Mouse (Mus musculus) heart, embryonic 14.5 days (tissue): Measurements from ENCODE around the gene Parp1. TPM values are rescaled to one million over a fixed set of nuclear protein-coding genes. Genes with fewer than 3 reads are reported as not detected.
"Not testable (repeated sequence)": the region's sequence is repeated elsewhere in the genome, so short reads cannot be mapped to it uniquely, and the experiment has no call there.

Experiments
- ATAC-seq: fragments of 200-750 bp; cut with Nextera tagmentation; 2 replicates; pipeline ENCODE4 v1.8.0; 2017; ENCODE audit warnings: low read depth, moderate TSS enrichment; ENCODE audit not compliant: insufficient number of reproducible peaks, insufficient read depth, low FRiP score
- H3K27ac ChIP-seq, 2 experiments: fragments of 200-500 bp in 1 of 2; fragments of 300-500 bp in 1 of 2; sonication (generic) in 1 of 2; replicated peaks in 1 of 2; 2 replicates each; pipeline ENCODE4 v1.5.1; 2012 to 2014; ENCODE audit warnings: low read depth in 2 of 2, low read length in 2 of 2, control low read depth in 1 of 2, mild to moderate bottlenecking in 1 of 2, mixed read lengths in 1 of 2; ENCODE audit not compliant: control insufficient read depth in 1 of 2, insufficient read depth in 1 of 2
- H3K27me3 ChIP-seq: fragments of 300-500 bp; sonication (generic); 2 replicates; pipeline ENCODE4 v1.6.1; 2014; ENCODE audit warnings: mild to moderate bottlenecking, low read length, control low read depth; ENCODE audit not compliant: control insufficient read depth, insufficient read depth
- H3K36me3 ChIP-seq: fragments of 300-500 bp; sonication (generic); 2 replicates; pipeline ENCODE4 v1.6.1; 2014; ENCODE audit warnings: mild to moderate bottlenecking, control low read depth, low read length, mixed read lengths; ENCODE audit not compliant: control insufficient read depth, insufficient read depth
- H3K4me1 ChIP-seq, 2 experiments: fragments of 200-500 bp in 1 of 2; fragments of 300-500 bp in 1 of 2; sonication (generic) in 1 of 2; 2 replicates each; pipeline ENCODE4 v1.6.1; 2012 to 2014; ENCODE audit warnings: low read length in 2 of 2, control low read depth in 1 of 2, mixed read lengths in 1 of 2; ENCODE audit not compliant: control insufficient read depth in 2 of 2, insufficient read depth in 2 of 2
- H3K4me2 ChIP-seq: fragments of 300-500 bp; sonication (generic); 2 replicates; pipeline ENCODE4 v1.6.1; 2014; ENCODE audit warnings: mild to moderate bottlenecking, low read length
- H3K4me3 ChIP-seq, 2 experiments: fragments of 200-500 bp in 1 of 2; fragments of 300-500 bp in 1 of 2; sonication (generic) in 1 of 2; 2 replicates each; pipeline ENCODE4 v1.5.1; 2012 to 2014; ENCODE audit warnings: low read length in 2 of 2, mild to moderate bottlenecking in 2 of 2, control low read depth in 1 of 2, low read depth in 1 of 2, moderate library complexity in 1 of 2; ENCODE audit not compliant: control insufficient read depth in 1 of 2, insufficient read depth in 1 of 2
- H3K9ac ChIP-seq: fragments of 300-500 bp; sonication (generic); 2 replicates; pipeline ENCODE4 v1.6.1; 2014; ENCODE audit warnings: mild to moderate bottlenecking, low read length
- H3K9me3 ChIP-seq: fragments of 300-500 bp; sonication (generic); 2 replicates; pipeline ENCODE4 v1.6.1; 2016; ENCODE audit warnings: low read length, control low read depth; ENCODE audit not compliant: control insufficient read depth
- WGBS: fragments of 180-500 bp; shearing (Covaris S2); extraction: QIAGEN DNeasy Blood & Tissue Kit; methylation state at CpG from one replicate; pipeline ENCODE4 v1.1.7; 2014; 5-methylcytosine and 5-hydroxymethylcytosine counted together
- polyA plus RNA-seq: library from polyadenylated mRNA; unstranded; fragments of >200 nt; fragmentation: Nextera tagmentation; extraction: Ambion mirVana; gene quantifications from 2 replicates; pipeline ENCODE4 v1.2.1, GENCODE M21; 2014

Parp1 gene
- polyA plus RNA-seq, 1 experiment from 2014 or later: 78.1 TPM

- H3K27me3 ChIP-seq: no peaks in the 10 kb centered on the region
- H3K9ac ChIP-seq: no peak overlapping the region
- no peaks in the 10 kb centered on the region for H3K9me3 ChIP-seq
- 45% methylated on average over 3 of the region's 3 CpGs for WGBS
- H3K4me2 ChIP-seq: no peak overlapping the region
- no peak for ATAC-seq
- H3K4me1 ChIP-seq: peaks cover 22 to 28% of the 10 kb centered on the region in 2 experiments
- H3K27ac ChIP-seq: no peak overlapping the region
- H3K36me3 ChIP-seq: peaks cover 15% of the 10 kb centered on the region
- no peak overlapping the region for H3K4me3 ChIP-seq
Measured at GRCm38 (mm10) chr1:180606106-180606505, 37.4 kb downstream of the Parp1 start.

GRCm38 (mm10) chr1:180606796-180607577 lies 38.3 kb downstream of the Parp1 start:
- 45% methylated on average over 10 of the region's 10 CpGs for WGBS
- Histone ChIP-seq H3K9me3 (0 out of 2 replicates have a peak, but pooled peaks cover 5% of the 10 kb centered on the region), H3K9ac (no peak overlapping the region), H3K4me3 (no peak overlapping the region), H3K36me3 (peaks cover 8% of the 10 kb centered on the region), H3K4me1 (peaks cover 22 to 28% of the 10 kb centered on the region in 2 experiments), H3K27me3 (no peaks in the 10 kb centered on the region), H3K4me2 (no peak overlapping the region), H3K27ac (peak overlapping the region; percentile 58 to 67)
- ATAC-seq: no peak

- Histone ChIP-seq H3K9ac (no peak overlapping the region), H3K4me3 (no peak overlapping the region), H3K27ac (peak overlapping the region; percentile 58 to 67), H3K27me3 (no peaks in the 10 kb centered on the region), H3K4me2 (no peak overlapping the region), H3K4me1 (peaks cover 22 to 28% of the 10 kb centered on the region in 2 experiments), H3K9me3 (0 out of 2 replicates have a peak, but pooled peaks cover 5% of the 10 kb centered on the region), H3K36me3 (peaks cover 5% of the 10 kb centered on the region)
- ATAC-seq: no peak
- 72% methylated on average over 2 of the region's 2 CpGs for WGBS
Measured at GRCm38 (mm10) chr1:180607578-180607879, 38.8 kb downstream of the Parp1 start.

- H3K4me3 ChIP-seq, H3K36me3 ChIP-seq, H3K27me3 ChIP-seq, ATAC-seq, H3K27ac ChIP-seq, H3K9ac ChIP-seq, H3K9me3 ChIP-seq, H3K4me1 ChIP-seq, H3K4me2 ChIP-seq: not testable (repeated sequence)
- 93% methylated on average over 10 of the region's 14 CpGs for WGBS
Measured at GRCm38 (mm10) chr1:180611842-180612241, 43.1 kb downstream of the Parp1 start.

GRCm38 (mm10) chr1:180616762-180617161 lies 48.0 kb downstream of the Parp1 start:
- Histone ChIP-seq H3K4me1 (no peaks in the 10 kb centered on the region), H3K27ac (no peak overlapping the region), H3K9me3 (0 out of 2 replicates have a peak, but pooled peaks cover 2% of the 10 kb centered on the region), H3K27me3 (no peaks in the 10 kb centered on the region), H3K4me2 (no peak overlapping the region), H3K36me3 (no peaks in the 10 kb centered on the region), H3K4me3 (no peak overlapping the region), H3K9ac (no peak overlapping the region)
- WGBS: 87% methylated on average over 3 of the region's 3 CpGs
- ATAC-seq: no peak

- H3K27me3 ChIP-seq: no peaks in the 10 kb centered on the region
- no peak overlapping the region for H3K4me3 ChIP-seq
- WGBS: 86% methylated on average over 4 of the region's 4 CpGs
- H3K9ac ChIP-seq: no peak overlapping the region
- H3K4me1 ChIP-seq: peaks cover 3 to 8% of the 10 kb centered on the region in 2 experiments; a peak in 3 of 4 replicates
- no peak overlapping the region for H3K4me2 ChIP-seq
- peaks cover 6% of the 10 kb centered on the region; the same call in 1 of the 2 replicates for H3K9me3 ChIP-seq
- no peak overlapping the region for H3K27ac ChIP-seq
- no peaks in the 10 kb centered on the region for H3K36me3 ChIP-seq
- no peak for ATAC-seq
Measured at GRCm38 (mm10) chr1:180622389-180622788, 53.7 kb downstream of the Parp1 start.

GRCm38 (mm10) chr1:180623911-180624310 lies 55.2 kb downstream of the Parp1 start:
- Histone ChIP-seq H3K27ac (no peak overlapping the region), H3K4me2 (no peak overlapping the region), H3K4me3 (no peak overlapping the region), H3K36me3 (no peaks in the 10 kb centered on the region), H3K9ac (no peak overlapping the region), H3K9me3 (peaks cover 6% of the 10 kb centered on the region; the same call in 1 of the 2 replicates), H3K4me1 (peaks cover 5 to 10% of the 10 kb centered on the region in 2 experiments; a peak in 3 of 4 replicates), H3K27me3 (no peaks in the 10 kb centered on the region)
- WGBS: 93% methylated on average over 2 of the region's 2 CpGs
- ATAC-seq: no peak
